Mouse (Mus musculus) layer of hippocampus, adult 18-20 months (tissue): ENCODE measurements at regions not wholly inside any gene's neighbourhood (a gene's known extent, or its start where the extent isn't known, plus 50 kb on each side); places are given as distances from the start of the nearest gene placed in this dataset.
"Not testable (repeated sequence)": the region's sequence is repeated elsewhere in the genome, so short reads cannot be mapped to it uniquely, and the experiment has no call there.

Experiments used
- DNase-seq, 2 experiments: peaks; one replicate each; pipeline ENCODE4 v3.0.0; 2022; ENCODE audit warnings: low spot score in 2 of 2

- not testable (repeated sequence) for DNase-seq
Observed at GRCm38 (mm10) chr3:37803781-37804180, 79.5 kb upstream of the Gm5148 start.

DNA sequence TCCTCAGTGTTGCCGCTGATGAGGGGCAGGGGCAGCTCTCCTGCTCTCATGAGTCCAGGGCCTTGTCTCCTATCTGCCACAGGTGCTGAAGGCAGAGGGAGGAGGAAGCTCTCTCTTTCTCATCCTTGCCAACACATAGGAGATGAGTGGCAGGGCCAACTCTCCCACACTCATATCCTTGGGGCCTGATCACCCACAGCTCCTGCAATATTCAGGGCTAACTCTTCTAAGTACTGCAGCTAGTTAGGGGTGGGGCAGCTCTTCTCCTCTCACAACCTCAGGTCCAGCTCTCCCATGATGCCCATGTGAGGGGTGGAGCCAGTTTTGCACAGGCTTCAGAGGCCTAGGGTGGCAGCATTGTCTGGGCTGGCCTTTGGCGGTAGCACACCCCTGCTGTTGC lies 77.3 kb upstream of the Gm5148 start:
- DNase-seq = no peak

DNA sequence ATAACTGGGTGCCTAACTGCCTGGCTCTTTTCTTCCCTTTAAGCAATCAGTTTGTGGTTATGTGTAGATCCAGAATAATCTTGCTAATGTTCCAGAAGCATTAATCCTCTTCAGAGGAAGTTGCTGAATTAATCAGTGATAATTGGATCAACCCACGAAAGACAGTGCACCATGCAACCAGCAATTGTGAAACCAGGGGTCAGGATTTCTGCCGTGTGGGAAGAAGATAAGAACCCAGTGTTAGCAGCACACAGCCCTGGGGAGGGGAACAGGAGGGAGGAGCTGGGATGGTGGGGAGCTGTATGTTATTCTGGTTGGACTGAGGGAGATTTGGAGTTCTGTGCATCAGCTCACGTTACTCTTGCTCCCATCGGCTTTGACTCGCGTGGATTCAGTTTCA lies 75.5 kb upstream of the Gm5148 start:
- DNase-seq = no peak

DNA sequence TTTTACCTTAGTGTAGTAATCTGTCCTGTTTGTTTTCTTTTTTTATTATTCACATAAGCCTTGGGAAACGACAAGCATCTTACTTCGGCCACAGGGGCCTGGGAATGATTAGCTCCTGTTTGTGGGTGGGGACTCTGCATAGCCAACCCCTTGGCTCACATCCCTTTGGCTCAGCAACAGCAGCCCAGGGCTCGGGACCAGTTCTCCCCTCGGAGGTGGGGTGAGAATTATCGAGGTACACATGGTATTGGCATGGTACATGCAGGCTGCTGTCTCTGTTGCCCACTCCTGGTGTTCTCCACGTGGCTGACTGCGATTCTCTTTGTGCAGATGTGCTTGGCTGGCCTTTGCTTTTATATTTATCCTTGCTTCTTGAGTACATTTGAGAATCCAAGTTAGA lies 65.4 kb upstream of the Gm5148 start:
- no peak for DNase-seq

DNA sequence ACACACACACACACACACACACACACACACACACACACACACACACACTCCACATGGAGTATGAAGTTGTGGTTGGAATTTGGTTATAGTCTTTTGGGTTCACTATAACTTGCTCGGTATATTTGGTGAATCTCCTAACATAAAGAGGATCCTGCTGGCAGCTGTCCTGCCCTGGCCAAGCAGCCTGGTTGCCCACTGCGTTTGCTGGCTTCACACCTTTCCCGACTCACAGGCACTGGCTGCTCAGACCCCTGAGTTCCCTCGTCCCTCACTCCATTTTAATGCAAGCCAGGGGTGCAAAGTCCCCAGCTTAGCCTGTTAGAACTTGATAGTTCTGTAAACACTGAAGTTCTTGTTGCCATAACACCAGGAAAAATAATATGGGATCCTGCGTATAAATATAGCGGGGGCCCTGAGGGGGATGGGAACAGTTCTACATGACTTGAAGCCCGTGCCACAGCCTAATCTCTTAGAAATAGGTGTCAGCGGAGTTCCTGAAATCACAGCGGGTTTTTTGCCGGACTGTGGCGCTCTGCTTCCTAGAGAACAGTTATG lies 64.9 kb upstream of the Gm5148 start:
- DNase-seq = no peak

- no peak for DNase-seq
Observed at GRCm38 (mm10) chr3:37788366-37788765, 64.1 kb upstream of the Gm5148 start.

DNA sequence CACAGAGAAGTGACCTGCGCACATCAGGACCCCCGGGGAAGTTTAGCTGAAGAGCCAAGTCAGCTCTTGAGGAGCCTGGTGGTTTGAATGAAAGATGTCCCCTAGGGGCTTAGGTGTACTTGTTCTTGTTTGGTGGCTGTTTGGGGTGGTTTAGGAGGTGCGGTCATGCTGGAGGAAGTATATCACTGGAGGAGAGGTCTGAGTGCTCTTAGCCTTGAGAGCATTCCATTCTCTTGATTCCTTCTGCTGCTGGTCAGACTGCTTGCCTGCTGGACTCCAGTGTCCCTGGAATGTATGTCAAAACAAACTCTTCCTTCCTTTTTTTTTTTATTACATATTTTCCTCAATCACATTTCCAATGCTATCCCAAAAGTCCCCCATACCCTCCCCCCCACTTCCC lies 62.5 kb upstream of the Gm5148 start:
- no peak for DNase-seq

DNA sequence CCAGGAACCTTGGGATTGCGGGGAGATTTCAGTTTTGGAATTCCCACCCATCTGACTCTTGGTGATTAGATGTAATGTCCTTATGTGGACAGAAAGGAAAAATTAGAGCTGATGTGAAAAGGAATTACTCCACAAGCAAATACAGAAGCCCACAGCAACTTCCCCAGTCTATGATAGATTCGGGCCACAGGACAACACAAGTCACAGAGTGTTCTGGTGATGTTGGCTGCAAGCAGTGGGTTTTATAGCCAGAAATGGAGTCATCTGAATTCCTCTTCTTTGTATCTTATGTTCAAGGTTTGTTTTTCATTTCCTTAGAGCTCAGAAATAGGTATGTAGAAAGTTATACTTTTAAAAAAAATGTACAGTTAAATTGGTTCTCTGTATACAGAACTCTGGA lies 56.8 kb upstream of the Gm5148 start:
- no peak for DNase-seq

DNA sequence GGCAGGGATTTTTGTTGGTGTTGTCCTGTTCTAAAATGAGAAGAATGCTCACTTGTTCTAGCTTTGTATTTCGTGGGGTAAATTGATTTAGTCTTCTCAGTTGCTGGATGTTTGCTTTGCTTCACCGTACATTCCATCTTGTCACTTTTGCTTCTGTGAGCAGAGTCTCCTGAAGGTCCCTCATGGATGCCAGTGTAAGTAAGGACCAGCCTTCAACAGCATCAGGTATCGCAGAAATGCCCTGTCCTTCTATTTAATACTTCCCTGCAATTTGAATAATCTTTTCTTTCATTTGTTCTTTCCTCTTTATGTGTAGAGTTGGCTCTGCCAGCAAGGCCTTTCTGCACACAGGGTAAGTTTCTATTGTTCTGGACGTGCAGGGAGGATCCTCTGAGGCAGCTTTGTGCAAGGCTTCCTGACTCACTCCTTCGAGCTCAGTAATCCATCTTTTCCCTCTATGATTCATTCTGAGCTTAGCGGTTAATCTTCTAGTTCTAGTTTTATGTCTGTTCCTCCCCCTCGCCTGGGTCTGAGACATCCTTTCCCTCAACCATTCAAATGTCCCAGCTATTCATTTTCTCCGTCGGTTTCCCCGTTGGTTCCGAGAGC lies 55.7 kb upstream of the Gm5148 start:
- no peak for DNase-seq

DNA sequence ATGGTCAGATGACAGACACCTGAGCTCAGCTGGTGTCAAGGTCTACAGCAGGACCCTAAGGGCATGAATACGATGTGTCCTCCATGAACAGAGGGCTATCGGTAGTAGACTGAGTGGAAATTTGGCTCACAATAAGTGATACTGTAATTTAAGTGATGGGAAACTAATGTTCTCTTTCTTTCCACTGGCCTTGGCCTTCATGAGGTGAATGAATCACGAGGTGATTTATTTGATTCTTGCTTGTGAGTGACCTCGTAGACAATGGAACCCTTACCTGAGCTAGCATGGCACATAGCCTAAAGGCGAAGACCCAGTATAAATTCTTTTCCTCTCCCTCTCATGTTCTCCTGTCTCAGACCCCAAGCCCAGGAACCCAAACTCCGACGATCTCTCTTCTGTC lies 54.1 kb upstream of the Gm5148 start:
- DNase-seq = no peak

- DNase-seq = no peak
Observed at GRCm38 (mm10) chr3:37776224-37776623, 51.9 kb upstream of the Gm5148 start.
